Mouse (Mus musculus) bone marrow, adult 2 months (tissue): ENCODE results near the gene Pgam2.

Source experiments
- CTCF ChIP-seq: fragments of 200-500 bp; IDR thresholded peaks from 2 replicates; pipeline ENCODE4 v1.5.1; 2011; ENCODE audit warnings: low read length, control low read depth; ENCODE audit not compliant: control insufficient read depth, insufficient read depth
- POLR2A ChIP-seq: fragments of 200-500 bp; IDR thresholded peaks from 2 replicates; pipeline ENCODE4 v1.6.1; 2011; ENCODE audit warnings: low read depth, mild to moderate bottlenecking, control low read depth, low read length, borderline replicate concordance; ENCODE audit not compliant: control insufficient read depth

- TF ChIP-seq POLR2A = no peak
- no peak for TF ChIP-seq CTCF
These were observed 25.1 kb upstream of the Pgam2 start for GRCm38 (mm10) chr11:5828509-5829191.
